Mouse (Mus musculus): ENCODE results near the gene Creld2.

Gene Creld2

GRCm38 (mm10) chr15:88828800-88829705 lies 9.6 kb downstream of the Creld2 start:
- DNase-seq (ENCODE audit: low spot score), result peak; percentile 66

- DNase-seq (ENCODE audit: low spot score), result no peak
Measured at GRCm38 (mm10) chr15:88829791-88830440, 10.5 kb downstream of the Creld2 start.

GRCm38 (mm10) chr15:88830696-88831095 lies 11.2 kb downstream of the Creld2 start:
- no peak for DNase-seq (ENCODE audit: low spot score)

GRCm38 (mm10) chr15:88831482-88831881 lies 12.0 kb downstream of the Creld2 start:
- no peak for DNase-seq (ENCODE audit: low spot score)

GRCm38 (mm10) chr15:88832536-88832935 lies 13.1 kb downstream of the Creld2 start:
- no peak for DNase-seq (ENCODE audit: low spot score)

- no peak for DNase-seq (ENCODE audit: low spot score)
Measured at GRCm38 (mm10) chr15:88836031-88836430, 16.6 kb downstream of the Creld2 start.

GRCm38 (mm10) chr15:88836571-88836970 lies 17.1 kb downstream of the Creld2 start:
- no peak for DNase-seq (ENCODE audit: low spot score)

GRCm38 (mm10) chr15:88837199-88837932 lies 17.9 kb downstream of the Creld2 start:
- no peak for DNase-seq (ENCODE audit: low spot score)

- DNase-seq (ENCODE audit: low spot score), result no peak
Measured at GRCm38 (mm10) chr15:88837977-88838376, 18.5 kb downstream of the Creld2 start.

GRCm38 (mm10) chr15:88839271-88839670 lies 19.8 kb downstream of the Creld2 start:
- DNase-seq (ENCODE audit: low spot score), result no peak

- no peak for DNase-seq (ENCODE audit: low spot score)
Measured at GRCm38 (mm10) chr15:88840126-88840525, 20.7 kb downstream of the Creld2 start.

- no peak for DNase-seq (ENCODE audit: low spot score)
Measured at GRCm38 (mm10) chr15:88841160-88841559, 21.7 kb downstream of the Creld2 start.

- no peak for DNase-seq (ENCODE audit: low spot score)
Measured at GRCm38 (mm10) chr15:88841580-88842299, 22.3 kb downstream of the Creld2 start.

- DNase-seq (ENCODE audit: low spot score), result no peak
Measured at GRCm38 (mm10) chr15:88842300-88842673, 22.8 kb downstream of the Creld2 start.

- DNase-seq (ENCODE audit: low spot score), result no peak
Measured at GRCm38 (mm10) chr15:88843486-88844097, 24.1 kb downstream of the Creld2 start.

- DNase-seq (ENCODE audit: low spot score), result no peak
Measured at GRCm38 (mm10) chr15:88844966-88845365, 25.5 kb downstream of the Creld2 start.

GRCm38 (mm10) chr15:88848661-88849060 lies 29.2 kb downstream of the Creld2 start:
- DNase-seq (ENCODE audit: low spot score), result no peak

GRCm38 (mm10) chr15:88849621-88850020 lies 30.2 kb downstream of the Creld2 start:
- DNase-seq (ENCODE audit: low spot score), result no peak

- DNase-seq (ENCODE audit: low spot score), result no peak
Measured at GRCm38 (mm10) chr15:88850146-88850826, 30.8 kb downstream of the Creld2 start.

- DNase-seq (ENCODE audit: low spot score), result no peak
Measured at GRCm38 (mm10) chr15:88851076-88851475, 31.6 kb downstream of the Creld2 start.

Data from spleen, adult 12 weeks (tissue).